Mouse (Mus musculus) forebrain, embryonic 16.5 days (tissue): Measurements from ENCODE around the gene Gm28044. TPM values are rescaled to one million over a fixed set of nuclear protein-coding genes. Genes with fewer than 3 reads are reported as not detected.
"Not testable (repeated sequence)": the region's sequence is repeated elsewhere in the genome, so short reads cannot be mapped to it uniquely, and the experiment has no call there.

Experiments used
- ATAC-seq: fragments of 200-750 bp; cut with Nextera tagmentation; 2 replicates; pipeline ENCODE4 v1.8.0; 2017; ENCODE audit warnings: mild to moderate bottlenecking, moderate library complexity
- H3K27ac ChIP-seq: fragments of 300-500 bp; sonication (generic); 2 replicates; pipeline ENCODE4 v1.5.1; 2014; ENCODE audit warnings: low read length, control low read depth
- H3K27me3 ChIP-seq: fragments of 300-500 bp; sonication (generic); replicated peaks from 2 replicates; pipeline ENCODE4 v1.6.1; 2014; ENCODE audit warnings: low read length; ENCODE audit not compliant: control insufficient read depth, insufficient read depth
- H3K36me3 ChIP-seq: fragments of 300-500 bp; sonication (generic); 2 replicates; pipeline ENCODE4 v1.6.1; 2014; ENCODE audit not compliant: control insufficient read depth, insufficient read depth
- H3K4me1 ChIP-seq: fragments of 300-500 bp; sonication (generic); replicated peaks from 2 replicates; pipeline ENCODE4 v1.6.1; 2014; ENCODE audit warnings: low read length; ENCODE audit not compliant: control insufficient read depth, insufficient read depth
- H3K4me2 ChIP-seq: fragments of 300-500 bp; sonication (generic); 2 replicates; pipeline ENCODE4 v1.6.1; 2014; ENCODE audit warnings: mild to moderate bottlenecking, low read length, control low read depth
- H3K4me3 ChIP-seq: fragments of 300-500 bp; sonication (generic); replicated peaks from 2 replicates; pipeline ENCODE4 v1.5.1; 2014; ENCODE audit warnings: mild to moderate bottlenecking, low read length, control low read depth
- H3K9ac ChIP-seq: fragments of 300-500 bp; sonication (generic); replicated peaks from 2 replicates; pipeline ENCODE4 v1.6.1; 2014; ENCODE audit warnings: low read depth, low read length, control low read depth
- H3K9me3 ChIP-seq: fragments of 300-500 bp; sonication (generic); 2 replicates; pipeline ENCODE4 v1.6.1; 2016; ENCODE audit warnings: low read length; ENCODE audit not compliant: control insufficient read depth
- WGBS: fragments of 180-500 bp; shearing (Covaris S2); extraction: QIAGEN DNeasy Blood & Tissue Kit; methylation state at CpG from one replicate; pipeline ENCODE4 v1.1.7; 2014; 5-methylcytosine and 5-hydroxymethylcytosine counted together
- polyA plus RNA-seq: library from polyadenylated mRNA; unstranded; fragments of >200 nt; fragmentation: Nextera tagmentation; extraction: Ambion mirVana; gene quantifications from 2 replicates; pipeline ENCODE4 v1.2.1, GENCODE M21; 2015

Gene Gm28044
- polyA plus RNA-seq, result not detected in 2 replicates

DNA sequence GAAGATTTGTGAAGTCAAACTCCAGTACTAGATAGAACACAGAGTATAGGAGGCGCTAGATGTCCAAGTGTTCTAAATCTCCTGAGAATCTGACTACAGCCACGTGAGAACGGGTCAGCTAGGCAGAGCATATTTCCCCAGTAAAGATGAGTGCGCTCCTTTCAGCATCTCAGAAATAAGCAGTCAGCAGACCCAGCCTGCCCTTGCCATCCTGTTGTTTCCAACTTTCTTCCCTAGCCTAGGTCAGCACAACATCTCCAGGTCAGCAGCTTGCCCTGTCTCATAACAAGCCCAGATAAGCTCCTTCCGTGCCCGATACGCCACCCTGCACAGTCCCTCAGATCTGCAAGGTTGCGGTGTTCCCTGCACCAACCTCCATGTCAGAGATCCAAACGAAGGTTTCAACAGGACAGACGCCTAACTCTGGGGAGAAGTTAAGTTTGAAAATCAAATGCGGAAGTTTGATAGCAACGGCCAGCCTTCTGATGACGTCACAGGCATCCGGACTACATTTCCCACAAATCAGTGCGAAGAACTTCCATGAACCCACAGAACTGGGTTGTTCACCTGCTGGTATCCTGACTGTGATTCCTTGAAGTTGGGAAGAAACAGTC lies at the start of gene Gm28044, which contains the start of gene Zfp953:
Gene Gm28044 (minus strand): TSS at position 406 of the 614 bp plus-strand sequence.
Gene Zfp953 (minus strand): TSS at position 475 of the 614 bp plus-strand sequence.
- WGBS, result under 1% methylated on average over 15 of the region's 15 CpGs
- Histone ChIP-seq H3K27ac (no peak within 1 kb of the TSS), H3K4me3 (peak within 1 kb of the TSS; percentile 60), H3K9ac (peak within 1 kb of the TSS; percentile 30), H3K27me3 (no peaks in the 10 kb centered on the region), H3K36me3 (no peaks in the 10 kb centered on the region), H3K4me1 (peaks cover 8% of the 10 kb centered on the region), H3K4me2 (peak within 1 kb of the TSS; percentile 75), H3K9me3 (no peaks in the 10 kb centered on the region)
- peak; percentile 96 for ATAC-seq

DNA sequence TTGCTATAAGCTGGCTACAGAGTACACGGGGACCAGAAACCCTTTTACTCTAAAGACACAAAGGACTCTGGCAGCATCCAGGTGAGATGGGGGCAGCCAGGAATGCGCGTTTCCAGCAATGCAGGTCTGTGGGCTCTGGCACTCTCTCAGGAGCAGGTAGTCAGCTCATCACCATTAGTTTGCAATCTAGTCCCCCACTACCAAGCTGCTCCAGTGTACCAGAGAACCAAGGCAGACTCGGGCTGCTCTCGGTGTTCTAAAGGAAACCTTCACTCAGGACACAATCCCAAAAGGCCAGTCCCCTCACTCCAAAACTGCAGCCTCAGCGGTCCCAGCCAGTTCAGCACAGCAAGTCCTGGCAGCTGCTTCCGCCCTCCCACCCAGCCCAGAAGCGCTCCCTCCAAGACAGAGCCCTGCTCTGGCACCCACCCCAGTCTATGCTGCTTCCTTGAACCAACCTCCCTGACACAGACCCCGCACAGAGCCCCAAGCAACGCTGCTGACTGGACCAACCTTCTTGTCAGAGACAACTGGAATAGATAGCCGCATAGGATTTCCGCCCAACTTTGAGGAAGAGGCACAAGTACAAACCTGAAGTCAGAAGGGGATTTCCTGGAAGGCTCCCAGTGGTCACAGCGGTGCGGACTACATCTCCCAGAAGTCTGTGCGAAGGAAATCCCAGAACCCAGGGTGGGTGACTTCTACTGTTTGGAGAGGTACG lies 39.0 kb upstream of the Gm28044 start, which contains the start of gene Zfp429:
Gene Zfp429 (minus strand): TSS at position 637 of the 721 bp plus-strand sequence.
- not testable (repeated sequence) for H3K4me1 ChIP-seq, H3K36me3 ChIP-seq, H3K9me3 ChIP-seq, H3K27ac ChIP-seq, H3K27me3 ChIP-seq
- H3K9ac ChIP-seq, result peak within 1 kb of the TSS; percentile 55
- 2% methylated on average over 14 of the region's 16 CpGs for WGBS
- peak within 1 kb of the TSS; percentile 55 for H3K4me2 ChIP-seq
- peak within 1 kb of the TSS; percentile 56 for H3K4me3 ChIP-seq
- peak; percentile 97 for ATAC-seq

DNA sequence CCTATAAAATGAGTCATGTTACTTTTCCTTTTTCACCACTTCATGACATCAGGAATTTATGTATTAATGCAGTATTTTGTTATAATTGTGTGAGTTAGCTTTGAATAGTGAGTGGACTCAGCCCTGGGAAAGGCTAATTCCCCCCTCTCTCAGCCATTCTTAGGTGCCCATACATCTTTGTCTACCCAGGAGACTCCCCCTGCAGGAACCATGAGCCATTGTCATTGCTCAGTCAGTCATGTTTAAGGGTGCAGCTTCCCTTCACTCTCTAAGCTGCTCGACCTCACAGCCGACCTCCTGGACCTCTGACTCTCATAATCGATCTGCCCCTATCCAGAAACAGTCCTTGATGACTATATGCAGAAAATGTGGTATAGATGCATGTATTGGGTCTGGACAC lies 15.9 kb upstream of the Gm28044 start:
- 50% methylated on average over 3 of the region's 3 CpGs for WGBS
- not testable (repeated sequence) for ATAC-seq, H3K36me3 ChIP-seq

DNA sequence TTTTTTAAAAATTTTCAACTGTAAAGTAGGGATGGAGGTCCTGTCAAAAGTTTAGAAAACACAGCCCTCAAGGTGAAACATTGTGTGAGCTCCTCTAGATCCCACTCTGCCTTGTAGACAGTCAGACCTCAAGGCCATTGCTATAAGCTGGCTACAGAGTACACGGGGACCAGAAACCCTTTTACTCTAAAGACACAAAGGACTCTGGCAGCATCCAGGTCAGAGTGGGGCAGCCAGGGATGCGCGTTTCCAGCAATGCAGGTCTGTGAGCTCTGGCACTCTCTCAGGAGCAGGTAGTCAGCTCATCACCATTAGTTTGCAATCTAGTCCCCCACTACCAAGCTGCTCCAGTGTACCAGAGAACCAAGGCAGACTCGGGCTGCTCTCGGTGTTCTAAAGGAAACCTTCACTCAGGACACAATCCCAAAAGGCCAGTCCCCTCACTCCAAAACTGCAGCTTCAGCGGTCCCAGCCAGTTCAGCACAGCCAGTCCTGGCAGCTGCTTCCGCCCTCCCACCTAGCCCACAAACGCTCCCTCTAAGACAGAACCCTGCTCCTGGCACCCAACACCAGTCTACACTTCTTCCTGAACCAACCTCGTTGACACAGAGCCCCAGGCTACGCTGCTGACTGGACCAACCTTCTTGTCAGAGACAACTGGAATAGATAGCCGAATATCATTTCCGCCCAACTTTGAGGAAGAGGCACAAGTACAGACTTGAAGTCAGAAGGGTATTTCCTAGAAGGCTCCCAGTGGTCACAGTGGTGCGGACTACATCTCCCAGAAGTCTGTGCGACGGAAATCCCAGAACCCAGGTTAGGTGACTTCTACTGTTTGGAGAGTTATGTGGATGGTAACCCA lies 14.9 kb upstream of the Gm28044 start, which contains the start of the genes Gm28041 and Zfp456:
Gene Gm28041 (minus strand): TSS at position 684 of the 862 bp plus-strand sequence.
Gene Zfp456 (minus strand): TSS at position 761 of the 862 bp plus-strand sequence.
- H3K4me3 ChIP-seq, result peak within 1 kb of the TSS; percentile 42
- H3K36me3 ChIP-seq, H3K4me1 ChIP-seq, H3K27me3 ChIP-seq, H3K9me3 ChIP-seq, H3K27ac ChIP-seq: not testable (repeated sequence)
- peak; percentile 95 for ATAC-seq
- peak within 1 kb of the TSS; percentile 62 for H3K4me2 ChIP-seq
- H3K9ac ChIP-seq, result peak within 1 kb of the TSS; percentile 37; the same call in 1 of the 2 replicates
- WGBS, result 17% methylated on average over 13 of the region's 15 CpGs

More for the DNA sequence above, 15.9 kb upstream of the Gm28044 start:
- not testable (repeated sequence) for H3K4me1 ChIP-seq, H3K9ac ChIP-seq, H3K9me3 ChIP-seq, H3K27me3 ChIP-seq, H3K4me2 ChIP-seq, H3K27ac ChIP-seq, H3K4me3 ChIP-seq

DNA sequence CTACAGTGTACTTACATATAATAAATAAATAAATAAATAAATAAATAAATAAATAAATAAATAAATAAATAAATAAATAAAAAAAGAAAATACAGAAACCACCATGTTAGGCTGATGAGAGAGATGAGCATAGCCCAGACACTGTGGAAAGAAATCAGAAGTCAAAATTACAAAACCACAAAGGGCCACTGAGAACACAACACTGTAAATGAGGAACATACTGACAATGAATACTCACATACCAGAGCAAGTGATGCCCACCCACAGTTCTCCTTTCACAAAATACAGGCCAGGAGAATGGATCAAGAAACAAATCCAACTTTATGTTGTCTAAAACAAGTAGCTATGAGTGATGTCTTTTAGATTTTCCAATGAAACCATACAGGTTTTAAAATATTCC lies 8.5 kb downstream of the Gm28044 start:
- Histone ChIP-seq H3K9me3 (no peaks in the 10 kb centered on the region), H3K9ac (no peak overlapping the region), H3K4me3 (no peak overlapping the region), H3K27me3 (no peaks in the 10 kb centered on the region), H3K27ac (no peak overlapping the region), H3K4me2 (no peak overlapping the region), H3K36me3 (no peaks in the 10 kb centered on the region), H3K4me1 (no peaks in the 10 kb centered on the region)
- no peak for ATAC-seq

DNA sequence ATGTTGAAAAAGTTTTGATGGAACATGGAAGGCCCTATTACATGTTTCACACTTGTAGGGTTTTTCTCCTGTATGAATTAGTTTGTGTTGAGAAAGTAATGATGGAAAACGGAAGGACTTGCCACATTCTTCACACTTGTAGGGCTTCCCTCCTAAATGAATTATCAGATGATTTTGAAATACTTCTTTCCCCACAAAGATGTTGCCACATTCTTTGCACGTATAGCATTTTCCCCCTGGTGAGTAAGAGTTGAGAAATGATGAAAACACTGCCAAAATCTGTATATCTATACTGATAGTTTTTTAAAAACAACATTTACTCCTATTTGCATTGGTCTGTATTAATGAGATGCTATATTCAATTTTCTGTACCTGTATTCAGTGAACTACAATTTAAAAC lies 16.9 kb downstream of the Gm28044 start:
- Histone ChIP-seq H3K36me3 (no peaks in the 10 kb centered on the region), H3K9ac (no peak overlapping the region), H3K9me3 (no peaks in the 10 kb centered on the region), H3K4me3 (no peak overlapping the region), H3K27me3 (no peaks in the 10 kb centered on the region), H3K4me2 (no peak overlapping the region), H3K27ac (no peak overlapping the region), H3K4me1 (no peaks in the 10 kb centered on the region)
- no peak for ATAC-seq
- WGBS, result 92% methylated on average over 2 of the region's 2 CpGs

DNA sequence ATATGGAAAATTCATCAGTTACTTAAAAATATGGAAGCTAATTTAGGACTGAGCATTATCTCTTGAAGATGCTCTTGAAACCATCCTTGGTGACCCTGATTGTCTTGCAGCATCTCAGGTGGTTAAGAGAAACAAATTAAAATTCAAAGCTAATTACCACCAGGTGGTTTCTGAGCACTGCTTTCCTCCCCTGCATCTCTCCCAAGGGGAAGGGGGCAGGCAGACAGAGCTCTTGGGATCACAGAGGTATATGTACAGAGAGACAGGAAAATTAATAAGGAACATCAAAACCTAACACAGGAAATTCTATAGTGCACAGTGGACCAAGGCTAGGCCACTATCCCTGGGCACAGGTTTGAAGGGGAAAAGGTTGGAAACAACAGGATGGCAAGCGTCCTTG lies 27.5 kb downstream of the Gm28044 start:
- Histone ChIP-seq H3K27me3 (no peaks in the 10 kb centered on the region), H3K27ac (no peak overlapping the region), H3K4me3 (peak overlapping the region; percentile 54), H3K36me3 (no peaks in the 10 kb centered on the region), H3K9ac (peak overlapping the region; percentile 47; the same call in 1 of the 2 replicates), H3K9me3 (peaks cover 3% of the 10 kb centered on the region; the same call in 1 of the 2 replicates), H3K4me1 (peaks cover 7% of the 10 kb centered on the region; the same call in 1 of the 2 replicates), H3K4me2 (peak overlapping the region; percentile 63)
- 67% methylated on average over 1 of the region's 1 CpGs for WGBS
- ATAC-seq, result peak; percentile 59

DNA sequence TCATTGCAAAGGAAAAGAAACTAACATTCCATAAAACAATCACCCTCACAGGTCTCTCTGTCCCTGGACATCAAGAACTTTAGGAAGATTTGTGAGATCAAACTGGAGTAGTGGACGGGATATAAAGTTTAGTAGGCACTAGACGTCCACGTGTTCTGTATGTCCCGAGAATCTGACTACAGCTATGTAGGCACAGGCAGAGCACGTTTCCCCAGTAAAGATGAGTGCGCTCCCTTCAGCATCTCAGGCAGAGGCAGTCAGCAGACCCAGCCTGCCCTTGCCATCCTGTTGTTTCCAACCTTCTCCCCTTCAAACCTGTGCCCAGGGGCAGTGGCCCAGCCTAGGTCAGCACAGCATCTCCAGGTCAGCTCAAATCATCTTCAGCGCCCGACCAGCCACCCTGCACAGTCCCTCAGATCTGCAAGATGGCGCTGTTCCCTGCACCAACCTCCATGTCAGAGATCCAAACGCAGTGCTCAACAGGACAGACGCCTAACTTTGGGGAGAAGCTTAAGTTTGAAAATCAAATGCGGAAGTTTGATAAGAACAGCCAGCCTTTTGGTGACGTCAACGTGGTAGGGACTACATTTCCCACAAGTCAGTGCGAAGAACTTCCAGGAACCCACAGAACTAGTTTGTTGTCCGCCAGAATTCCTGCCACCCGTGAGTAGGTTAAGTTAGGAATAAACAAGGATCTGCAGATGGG lies 28.2 kb downstream of the Gm28044 start, which contains the start of gene Zfp595:
Gene Zfp595 (minus strand): TSS at position 552 of the 706 bp plus-strand sequence.
- H3K4me1 ChIP-seq, result peaks cover 7% of the 10 kb centered on the region; the same call in 1 of the 2 replicates
- no peaks in the 10 kb centered on the region for H3K36me3 ChIP-seq
- WGBS, result 16% methylated on average over 17 of the region's 17 CpGs
- peaks cover 3% of the 10 kb centered on the region; the same call in 1 of the 2 replicates for H3K9me3 ChIP-seq
- peak; percentile 92 for ATAC-seq
- H3K9ac ChIP-seq, result peak within 1 kb of the TSS; percentile 47
- H3K27me3 ChIP-seq, result no peaks in the 10 kb centered on the region
- no peak within 1 kb of the TSS for H3K27ac ChIP-seq
- H3K4me3 ChIP-seq, result peak within 1 kb of the TSS; percentile 54
- peak within 1 kb of the TSS; percentile 63 for H3K4me2 ChIP-seq
